Mouse (Mus musculus) brain, embryonic 14.5 days (tissue): ENCODE measurements at regions not wholly inside any gene's neighbourhood (a gene's known extent, or its start where the extent isn't known, plus 50 kb on each side); places are given as distances from the start of the nearest gene placed in this dataset.

Experiments
- CTCF ChIP-seq: fragments of 200-500 bp; IDR thresholded peaks from 2 replicates; pipeline ENCODE4 v1.5.1; 2012; ENCODE audit warnings: inconsistent platforms, mild to moderate bottlenecking, moderate library complexity, borderline replicate concordance; ENCODE audit not compliant: insufficient read depth, insufficient read length; ENCODE audit errors: extremely low read depth
- POLR2A ChIP-seq: fragments of 200-500 bp; IDR thresholded peaks from 2 replicates; pipeline ENCODE4 v1.6.1; 2012; ENCODE audit warnings: mild to moderate bottlenecking, inconsistent platforms, borderline replicate concordance; ENCODE audit not compliant: poor library complexity, insufficient read depth, insufficient read length, severe bottlenecking; ENCODE audit errors: extremely low read depth

DNA sequence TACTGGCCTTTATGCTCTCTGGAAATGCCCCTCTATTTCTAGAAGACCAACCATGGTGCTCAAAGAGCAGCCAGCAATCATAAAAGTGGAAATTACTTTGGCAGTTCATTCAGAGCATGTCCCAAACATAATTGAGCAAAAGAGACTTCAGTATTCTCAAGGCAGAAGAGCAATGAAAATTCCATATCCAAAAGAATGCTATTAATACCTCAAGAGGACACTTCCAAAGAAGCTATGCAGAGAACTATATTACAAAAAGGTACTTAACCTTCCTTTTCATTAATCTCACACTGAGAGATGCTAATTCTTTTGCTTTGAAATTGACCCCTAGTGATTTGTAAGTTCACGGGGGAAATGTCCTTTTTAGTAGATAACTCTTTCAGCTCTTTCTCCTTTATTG lies 105.7 kb downstream of the Mrpl39 start:
- TF ChIP-seq POLR2A = no peak
- TF ChIP-seq CTCF = no peak
